Mouse (Mus musculus) thymus, adult 2 months (tissue): Measurements from ENCODE around the gene Lgals4. TPM values are rescaled to one million over a fixed set of nuclear protein-coding genes. Genes with fewer than 3 reads are reported as not detected.

Source experiments
- DNase-seq: peaks from one replicate; pipeline ENCODE4 v3.0.0; 2021
- H3K27ac ChIP-seq: fragments of 200-500 bp; 2 replicates; pipeline ENCODE4 v1.5.1; 2012; ENCODE audit warnings: low read length, control low read depth; ENCODE audit not compliant: control insufficient read depth, insufficient read depth
- H3K27me3 ChIP-seq: fragments of 200-500 bp; 2 replicates; pipeline ENCODE4 v1.6.1; 2012; ENCODE audit warnings: mild to moderate bottlenecking, low read length, moderate library complexity, mixed read lengths; ENCODE audit not compliant: control insufficient read depth, insufficient read depth
- H3K36me3 ChIP-seq: fragments of 200-500 bp; 2 replicates; pipeline ENCODE4 v1.6.1; 2012; ENCODE audit warnings: mild to moderate bottlenecking, low read length, moderate library complexity; ENCODE audit not compliant: control insufficient read depth, insufficient read depth
- H3K4me1 ChIP-seq: fragments of 200-500 bp; replicated peaks from 2 replicates; pipeline ENCODE4 v1.6.1; 2012; ENCODE audit warnings: low read length; ENCODE audit not compliant: control insufficient read depth, insufficient read depth
- H3K4me3 ChIP-seq: fragments of 200-500 bp; 2 replicates; pipeline ENCODE4 v1.5.1; 2012; ENCODE audit warnings: mild to moderate bottlenecking, low read length, control low read depth, moderate library complexity; ENCODE audit not compliant: control insufficient read depth, insufficient read depth
- CTCF ChIP-seq: fragments of 200-500 bp; IDR thresholded peaks from 2 replicates; pipeline ENCODE4 v1.5.1; 2012; ENCODE audit warnings: mild to moderate bottlenecking, control low read depth, low read length, moderate library complexity, borderline replicate concordance; ENCODE audit not compliant: control insufficient read depth, poor library complexity, insufficient read depth; ENCODE audit errors: extremely low read depth
- POLR2A ChIP-seq: fragments of 200-500 bp; IDR thresholded peaks from 2 replicates; pipeline ENCODE4 v1.6.1; 2012; ENCODE audit warnings: mild to moderate bottlenecking, low read length, control low read depth, moderate library complexity; ENCODE audit not compliant: control insufficient read depth, poor library complexity, insufficient read depth; ENCODE audit errors: extremely low read depth
- WGBS: fragments of 180-500 bp; shearing (Covaris S2); methylation state at CpG from one replicate; pipeline ENCODE4 v1.1.7; 2018; 5-methylcytosine and 5-hydroxymethylcytosine counted together
- polyA plus RNA-seq: library from polyadenylated mRNA; depleted of rRNA; stranded (reverse); fragments of >200 nt; gene quantifications from 2 replicates; pipeline ENCODE4 v1.2.3, GENCODE M21; 2012

Lgals4 gene
- polyA plus RNA-seq, 1 experiment, result 29.7 TPM

DNA sequence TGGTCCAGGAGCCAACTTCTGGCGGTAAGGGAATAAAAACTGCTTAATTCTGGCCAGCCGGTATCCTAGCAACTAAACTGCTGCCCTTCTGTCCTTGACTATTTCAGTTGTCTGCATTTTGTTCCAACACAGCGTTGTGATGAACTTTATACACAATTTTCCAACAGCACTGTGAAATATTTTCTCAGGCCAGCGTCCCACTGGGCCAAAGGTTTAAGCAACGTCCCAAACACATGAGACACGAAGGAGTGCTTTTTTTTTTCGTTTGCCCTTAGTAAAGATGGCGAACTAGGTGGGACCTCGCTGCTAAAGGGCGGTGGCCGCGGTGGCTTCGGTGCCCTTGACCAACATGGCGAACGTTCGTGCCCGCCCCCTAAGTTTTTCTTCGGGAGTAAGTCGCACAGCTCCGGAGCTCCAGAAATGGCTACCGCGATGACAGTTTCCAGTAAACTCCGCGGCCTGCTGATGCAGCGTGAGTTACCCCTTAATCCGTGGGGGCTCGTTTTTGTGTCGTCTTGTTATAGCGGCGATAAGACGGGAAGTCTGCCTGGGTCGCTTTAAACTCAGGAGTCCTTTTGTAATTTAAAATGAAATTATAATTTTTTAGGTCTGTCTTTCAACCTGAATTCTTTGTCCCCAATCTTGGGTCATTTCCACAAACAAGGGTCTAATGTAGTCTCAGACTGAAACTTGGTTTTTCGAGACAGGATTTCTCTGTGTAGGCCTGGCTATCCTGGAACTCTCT, 8.5 kb upstream of the Lgals4 start, which contains the start of gene Ech1:
Ech1 (plus strand) TSS at position 277 of the 745 bp plus-strand sequence.
- H3K27ac ChIP-seq, result peak within 1 kb of the TSS; percentile 52
- H3K27me3 ChIP-seq, result no peaks in the 10 kb centered on the region
- peaks cover 30% of the 10 kb centered on the region for H3K36me3 ChIP-seq
- WGBS, result 2% methylated on average over 33 of the region's 33 CpGs
- peak within 1 kb of the TSS; percentile 55 for H3K4me3 ChIP-seq
- peaks cover 21% of the 10 kb centered on the region for H3K4me1 ChIP-seq
- peak; percentile 87 for DNase-seq
- TF ChIP-seq POLR2A (peak; percentile 42; the same call in 1 of the 2 replicates), CTCF (no peak)

- TF ChIP-seq POLR2A, result no peak
- TF ChIP-seq CTCF, result no peak; the same call in 1 of the 2 replicates
- DNase-seq, result peak; percentile 55
- Histone ChIP-seq H3K4me1 (peaks cover 14% of the 10 kb centered on the region), H3K36me3 (peaks cover 28% of the 10 kb centered on the region), H3K27ac (peak overlapping the region; percentile 52), H3K4me3 (peak overlapping the region; percentile 55), H3K27me3 (no peaks in the 10 kb centered on the region)
- 28% methylated on average over 11 of the region's 11 CpGs for WGBS
Measured at GRCm38 (mm10) chr7:28825686-28826401, 7.8 kb upstream of the Lgals4 start.

GRCm38 (mm10) chr7:28826402-28826772, 7.3 kb upstream of the Lgals4 start:
- TF ChIP-seq POLR2A, result no peak
- no peak for TF ChIP-seq CTCF
- peaks cover 27% of the 10 kb centered on the region for H3K36me3 ChIP-seq
- no peak overlapping the region for H3K4me3 ChIP-seq
- 0 out of 2 replicates have a peak overlapping the region, but pooled peaks have one; percentile 52 for H3K27ac ChIP-seq
- peaks cover 13% of the 10 kb centered on the region for H3K4me1 ChIP-seq
- 95% methylated on average over 7 of the region's 7 CpGs for WGBS
- no peaks in the 10 kb centered on the region for H3K27me3 ChIP-seq
- DNase-seq, result no peak

DNA sequence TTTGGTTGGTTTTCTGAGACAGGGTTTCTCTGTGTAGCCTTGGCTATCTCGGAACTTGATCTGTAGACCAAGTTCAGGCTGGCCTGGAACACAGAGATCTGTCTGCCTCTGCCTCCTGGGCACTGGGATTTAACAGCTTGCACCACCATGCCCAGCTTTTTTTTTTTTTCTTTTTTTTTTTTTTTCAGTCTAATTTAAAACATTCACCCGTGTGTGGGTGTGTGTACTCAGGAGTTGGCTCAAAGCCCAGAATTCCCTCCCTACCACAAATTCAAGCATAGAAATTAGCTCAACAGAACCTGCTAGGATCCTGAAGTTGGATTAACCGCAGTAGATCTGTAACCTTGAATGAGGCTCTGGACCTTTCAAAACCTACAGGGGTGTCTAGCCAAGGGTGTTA, 6.3 kb upstream of the Lgals4 start:
- 81% methylated on average over 3 of the region's 3 CpGs for WGBS

GRCm38 (mm10) chr7:28829821-28830220, 3.8 kb upstream of the Lgals4 start:
- 96% methylated on average over 8 of the region's 8 CpGs for WGBS

More for the DNA sequence above, 6.3 kb upstream of the Lgals4 start:
- peaks cover 15% of the 10 kb centered on the region for H3K4me1 ChIP-seq
- no peak overlapping the region for H3K27ac ChIP-seq
- DNase-seq, result no peak
- H3K27me3 ChIP-seq, result no peaks in the 10 kb centered on the region
- no peak overlapping the region for H3K4me3 ChIP-seq
- H3K36me3 ChIP-seq, result peaks cover 26% of the 10 kb centered on the region
- TF ChIP-seq POLR2A (no peak), CTCF (no peak)

GRCm38 (mm10) chr7:28830981-28831380, 2.7 kb upstream of the Lgals4 start:
- Histone ChIP-seq H3K27ac (no peak overlapping the region), H3K4me1 (peaks cover 7% of the 10 kb centered on the region), H3K4me3 (no peak overlapping the region), H3K27me3 (no peaks in the 10 kb centered on the region), H3K36me3 (peaks cover 23% of the 10 kb centered on the region)
- DNase-seq, result no peak
- TF ChIP-seq CTCF, result no peak
- TF ChIP-seq POLR2A, result no peak
- 98% methylated on average over 5 of the region's 5 CpGs for WGBS

More at GRCm38 (mm10) chr7:28829821-28830220, 3.8 kb upstream of the Lgals4 start:
- Histone ChIP-seq H3K4me3 (no peak overlapping the region), H3K4me1 (peaks cover 10% of the 10 kb centered on the region), H3K27me3 (no peaks in the 10 kb centered on the region), H3K36me3 (peaks cover 23% of the 10 kb centered on the region), H3K27ac (no peak overlapping the region)
- DNase-seq, result no peak
- TF ChIP-seq POLR2A (no peak), CTCF (no peak)

DNA sequence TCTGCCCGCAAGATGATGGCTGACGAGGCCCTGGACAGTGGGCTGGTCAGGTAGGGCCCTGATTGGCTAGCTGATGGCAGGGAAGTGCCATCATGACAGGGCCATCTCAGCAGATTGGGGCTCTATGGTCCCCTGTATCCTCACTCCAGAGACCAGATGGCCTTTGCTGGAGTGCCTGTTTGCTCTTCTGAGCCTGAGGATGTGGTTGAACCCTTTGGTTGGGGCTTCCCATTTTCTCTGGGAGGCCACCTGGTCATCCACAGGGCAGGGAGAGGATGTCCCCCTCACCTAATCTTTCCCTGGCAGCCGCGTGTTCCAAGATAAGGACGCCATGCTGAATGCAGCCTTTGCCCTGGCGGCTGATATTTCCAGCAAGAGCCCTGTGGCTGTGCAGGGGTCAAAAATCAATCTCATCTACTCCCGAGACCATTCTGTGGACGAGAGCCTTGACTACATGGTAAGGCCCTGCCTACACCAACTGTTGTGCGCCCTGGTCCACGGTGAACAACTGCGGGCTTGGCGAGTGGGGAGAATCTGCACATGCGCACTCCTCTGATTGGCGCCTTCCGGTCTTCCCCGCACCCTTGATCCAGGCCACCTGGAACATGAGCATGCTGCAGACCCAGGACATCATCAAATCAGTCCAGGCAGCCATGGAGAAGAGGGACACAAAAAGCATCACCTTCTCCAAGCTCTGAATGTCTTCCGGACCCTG, 2.1 kb upstream of the Lgals4 start:
- no peak overlapping the region for H3K27ac ChIP-seq
- H3K4me1 ChIP-seq, result peaks cover 3% of the 10 kb centered on the region; the same call in 1 of the 2 replicates
- 96% methylated on average over 17 of the region's 17 CpGs for WGBS
- H3K27me3 ChIP-seq, result no peaks in the 10 kb centered on the region
- no peak overlapping the region for H3K4me3 ChIP-seq
- TF ChIP-seq CTCF, result no peak
- no peak for TF ChIP-seq POLR2A
- H3K36me3 ChIP-seq, result peaks cover 23% of the 10 kb centered on the region
- no peak for DNase-seq
